Mouse (Mus musculus): ENCODE data around the gene Tbl3. TPM values are rescaled to one million over a fixed set of nuclear protein-coding genes. Genes with fewer than 3 reads are reported as not detected.

Tbl3 gene
- total and polyA plus RNA-seq, 3 experiments = 103 to 111 TPM; not detected in 1

DNA sequence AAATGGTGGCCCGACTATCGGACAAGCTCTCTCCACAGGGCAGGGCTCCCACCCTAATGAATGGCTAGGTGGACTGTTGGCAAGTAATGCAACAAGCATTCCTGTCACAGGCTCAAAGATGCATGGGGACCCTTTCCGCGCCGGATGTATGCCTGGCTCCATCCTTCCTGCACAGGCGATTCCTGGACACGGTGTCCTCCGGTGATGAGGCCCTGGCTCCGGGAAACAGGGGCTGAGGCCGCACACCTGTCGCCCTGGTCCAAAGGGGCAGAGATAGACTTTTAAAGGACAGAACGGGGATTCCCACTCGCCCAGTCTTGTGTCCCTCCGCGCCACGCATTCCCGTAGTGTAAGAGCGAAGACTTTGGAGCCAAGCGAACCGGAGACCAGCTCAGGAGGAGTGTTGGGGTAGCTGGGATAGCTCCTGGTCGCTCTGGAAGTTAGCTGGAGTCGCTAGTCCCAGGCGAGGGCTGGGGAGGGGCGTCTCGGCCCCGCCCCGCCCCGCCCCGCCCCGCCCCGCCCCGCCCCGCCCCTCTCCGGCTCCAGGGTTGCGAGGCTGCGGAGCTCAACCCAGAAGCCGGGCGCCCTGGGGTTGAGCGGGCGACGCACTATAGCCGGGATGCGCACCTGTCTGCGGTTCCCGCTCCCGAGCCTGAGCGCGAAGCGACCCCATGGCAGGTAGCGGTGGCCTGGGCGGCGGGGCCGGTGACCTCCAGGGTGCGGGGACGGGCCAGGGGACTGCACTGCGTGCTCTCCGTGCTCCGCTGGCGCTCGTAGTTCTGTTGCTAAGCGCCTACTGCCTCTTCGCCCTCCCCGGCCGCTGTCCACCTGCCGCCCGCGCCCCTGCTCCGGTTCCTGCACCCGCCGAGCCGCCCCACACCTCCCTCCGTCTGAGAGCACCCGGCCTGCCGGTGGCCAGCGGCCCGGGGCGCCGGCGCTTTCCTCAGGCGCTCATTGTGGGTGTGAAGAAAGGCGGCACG, 45.2 kb upstream of the Tbl3 start, which contains the start of gene Hs3st6:
TSS of gene Hs3st6 (plus strand) at position 574 of the 980 bp plus-strand sequence.
- TF ChIP-seq SIN3A (IDR thresholded peaks at IDR 0.05; ENCODE audit: low read length) = no peak
- no peak for TF ChIP-seq MYB (IDR thresholded peaks at IDR 0.05; ENCODE audit: low read depth, low read length)
- no peak for TF ChIP-seq BHLHE40 (IDR thresholded peaks at IDR 0.05; ENCODE audit: borderline replicate concordance, low read depth, low read length)
- no peak for TF ChIP-seq MAZ (IDR thresholded peaks at IDR 0.05; ENCODE audit: low read depth, low read length)
- TF ChIP-seq MXI1 (IDR thresholded peaks at IDR 0.05; ENCODE audit: low read depth, low read length) = no peak
- no peak for TF ChIP-seq POLR2AphosphoS5 (IDR thresholded peaks at IDR 0.05; ENCODE audit: borderline replicate concordance, low read depth, low read length)

GRCm38 (mm10) chr17:24751528-24751927, 44.1 kb upstream of the Tbl3 start:
- Histone ChIP-seq H3K9ac (ENCODE audit: control insufficient read depth, low read depth, low read length, poor library complexity, severe bottlenecking) (no peak overlapping the region), H3K27me3 (ENCODE audit: control insufficient read depth in 1 of 2, insufficient read depth in 2 of 2, low read length in 2 of 2) (peaks cover 2 to 4% of the 10 kb centered on the region in 2 experiments; a peak in 3 of 4 replicates), H3K79me2 (ENCODE audit: control insufficient read depth, insufficient read depth, low read length, poor library complexity) (no peaks in the 10 kb centered on the region), H3K4me3 (ENCODE audit: control insufficient read depth in 1 of 2, insufficient read depth in 1 of 2, low read depth in 2 of 2, low read length in 2 of 2) (no peak overlapping the region), H3K4me1 (ENCODE audit: control insufficient read depth in 1 of 2, insufficient read depth in 2 of 2, low read length in 2 of 2) (no peaks in the 10 kb centered on the region), H3K9me3 (replicated peaks; ENCODE audit: insufficient read depth, low read length) (no peaks in the 10 kb centered on the region), H3K36me3 (ENCODE audit: control insufficient read depth in 1 of 2, insufficient read depth in 2 of 2, low read length in 2 of 2) (no peaks in the 10 kb centered on the region), H3K27ac (ENCODE audit: control insufficient read depth, low read depth, low read length) (no peak overlapping the region)
- no peak for TF ChIP-seq NRF1 (IDR thresholded peaks at IDR 0.05; ENCODE audit: insufficient read depth, low read depth, low read length, poor library complexity, severe bottlenecking)
- TF ChIP-seq GABPA (IDR thresholded peaks at IDR 0.05; ENCODE audit: low read depth, low read length) = no peak
- no peak for TF ChIP-seq CHD2 (IDR thresholded peaks at IDR 0.05; ENCODE audit: low read length)
- no peak for TF ChIP-seq ZC3H11A (IDR thresholded peaks at IDR 0.05; ENCODE audit: low read depth, low read length)
- TF ChIP-seq ZNF384 (IDR thresholded peaks at IDR 0.05; ENCODE audit: low read depth, low read length) = no peak
- TF ChIP-seq ETS1 (IDR thresholded peaks at IDR 0.05; ENCODE audit: low read depth, low read length) = no peak
- TF ChIP-seq HCFC1 (IDR thresholded peaks at IDR 0.05; ENCODE audit: low read depth, low read length) = no peak
- no peak for TF ChIP-seq NELFE (IDR thresholded peaks at IDR 0.05; ENCODE audit: low read depth, low read length)
- TF ChIP-seq ZKSCAN1 (IDR thresholded peaks at IDR 0.05; ENCODE audit: low read depth, low read length) = no peak
- no peak for TF ChIP-seq MYB (IDR thresholded peaks at IDR 0.05; ENCODE audit: low read depth, low read length)
- DNase-seq (ENCODE audit: low read depth, low spot score) = no peak

More for the DNA sequence above, 45.2 kb upstream of the Tbl3 start, which contains the start of gene Hs3st6:
- Histone ChIP-seq H3K27me3 (ENCODE audit: control insufficient read depth in 1 of 2, insufficient read depth in 2 of 2, low read length in 2 of 2) (peaks cover under 1 to 2% of the 10 kb centered on the region in 2 experiments; a peak in 3 of 4 replicates), H3K9ac (ENCODE audit: control insufficient read depth, low read depth, low read length, poor library complexity, severe bottlenecking) (no peak within 1 kb of the TSS), H3K36me3 (ENCODE audit: control insufficient read depth in 1 of 2, insufficient read depth in 2 of 2, low read length in 2 of 2) (no peaks in the 10 kb centered on the region), H3K4me3 (ENCODE audit: control insufficient read depth in 1 of 2, insufficient read depth in 1 of 2, low read depth in 2 of 2, low read length in 2 of 2) (no peak within 1 kb of the TSS), H3K27ac (ENCODE audit: control insufficient read depth, low read depth, low read length) (no peak within 1 kb of the TSS), H3K4me1 (ENCODE audit: control insufficient read depth in 1 of 2, insufficient read depth in 2 of 2, low read length in 2 of 2) (no peaks in the 10 kb centered on the region), H3K79me2 (ENCODE audit: control insufficient read depth, insufficient read depth, low read length, poor library complexity) (no peaks in the 10 kb centered on the region), H3K9me3 (replicated peaks; ENCODE audit: insufficient read depth, low read length) (no peaks in the 10 kb centered on the region)
- no peak for DNase-seq (ENCODE audit: low read depth, low spot score)

Measured in MEL (cell line).